Mouse (Mus musculus) lung, adult 2 months (tissue): ENCODE results near the gene Sun2.

Experiments used
- CTCF ChIP-seq: fragments of 200-500 bp; IDR thresholded peaks from 2 replicates; pipeline ENCODE4 v1.5.1; 2011; ENCODE audit warnings: mild to moderate bottlenecking, low read length, control low read depth; ENCODE audit not compliant: insufficient read depth
- POLR2A ChIP-seq: fragments of 200-500 bp; IDR thresholded peaks from 2 replicates; pipeline ENCODE4 v1.6.1; 2011; ENCODE audit warnings: low read depth, mild to moderate bottlenecking, control low read depth, low read length, borderline replicate concordance; ENCODE audit errors: extremely low read depth

DNA sequence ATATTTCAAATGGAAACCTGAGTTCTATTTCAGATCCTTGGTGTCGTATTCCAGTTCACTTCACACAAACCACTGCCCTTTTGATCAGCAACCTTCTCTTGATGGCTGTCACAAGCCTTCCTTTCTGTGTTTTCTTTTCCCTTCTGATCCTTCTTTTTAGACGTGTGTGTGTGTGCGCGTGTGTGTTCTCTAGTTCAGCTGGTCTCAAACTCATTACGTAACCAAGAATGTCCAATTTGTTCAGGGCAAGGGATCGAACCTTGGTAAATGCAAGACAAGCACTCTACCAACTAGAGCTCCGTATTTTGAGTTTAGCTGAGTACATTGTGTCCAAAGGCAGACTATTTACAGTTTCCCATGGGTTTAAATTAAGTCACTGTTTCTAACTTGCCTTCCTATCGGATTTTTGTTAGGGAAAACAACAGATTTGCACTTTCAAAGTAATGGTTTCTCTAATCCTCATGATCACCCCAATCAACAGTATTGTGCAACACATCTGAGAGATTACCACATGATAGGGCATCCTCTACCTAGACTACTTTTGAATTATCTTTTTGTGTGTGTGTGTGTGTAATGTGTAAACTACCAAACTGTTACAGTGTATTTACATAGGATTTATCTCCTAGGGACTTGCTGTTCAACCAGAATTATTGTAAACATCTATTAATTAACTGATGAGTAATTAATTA, 53.9 kb downstream of the Sun2 start:
- TF ChIP-seq POLR2A (no peak), CTCF (no peak)
